Mouse (Mus musculus): ENCODE results near the gene Micu1. TPM values are rescaled to one million over a fixed set of nuclear protein-coding genes. Genes with fewer than 3 reads are reported as not detected.
A peak's percentile ranks its signal among the peaks of the same experiment; 100 is the strongest.
"Not testable (repeated sequence)": the region's sequence is repeated elsewhere in the genome, so short reads cannot be mapped to it uniquely, and the experiment has no call there.

Gene Micu1
- 78.4 and 79.3 TPM in 2 replicates for polyA plus RNA-seq (2015; fragmentation: Nextera tagmentation; extraction: Ambion mirVana)

DNA sequence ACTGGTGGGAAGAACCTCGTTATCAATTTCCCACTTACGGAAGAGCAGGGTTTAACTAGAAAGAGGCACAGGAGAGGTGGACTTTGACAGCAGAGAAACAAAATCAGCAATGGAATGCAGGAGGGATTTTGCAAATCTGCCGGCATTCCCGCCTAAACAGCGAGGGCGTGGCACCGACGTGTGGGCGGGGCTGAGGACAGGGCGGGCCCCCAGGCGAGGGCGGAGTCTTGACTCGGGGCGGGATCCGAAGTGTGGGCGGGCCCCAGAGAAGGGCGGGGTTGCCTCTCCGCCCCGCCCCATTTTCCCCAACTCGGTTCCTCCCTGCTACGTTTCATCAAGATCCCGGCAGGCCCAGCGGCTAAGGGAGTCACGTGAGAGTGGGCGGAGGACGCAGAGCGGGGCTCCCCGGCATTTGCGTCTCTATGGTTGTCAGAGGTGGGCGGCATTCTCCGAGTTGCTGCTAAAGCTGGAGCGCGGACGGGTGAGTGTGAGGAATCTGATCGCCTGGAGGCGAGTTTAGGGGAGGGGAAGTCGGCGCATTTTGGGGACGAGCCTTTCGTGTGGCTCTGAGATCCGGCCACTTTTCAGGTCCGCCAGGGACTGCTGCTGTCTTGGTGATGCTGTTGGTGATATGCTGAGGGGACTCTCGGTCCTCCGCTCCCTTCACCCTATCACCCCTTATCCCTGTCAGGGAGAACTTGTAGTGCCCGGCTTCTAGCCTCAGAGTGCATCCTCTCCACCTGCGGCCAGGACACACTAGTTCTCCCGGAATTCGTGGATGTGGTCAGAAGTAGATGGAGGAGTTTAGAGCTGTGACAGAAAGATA, at the start of gene Micu1:
TSS of gene Micu1 (plus strand) at position 271 of the 826 bp plus-strand sequence.
- peak; percentile 98 for ATAC-seq
- H3K4me2 ChIP-seq (ENCODE audit: low read length), result peak within 1 kb of the TSS; percentile 62
- peak within 1 kb of the TSS; percentile 56 for H3K4me3 ChIP-seq (ENCODE audit: low read depth, low read length)
- no peaks in the 10 kb centered on the region for H3K27me3 ChIP-seq (ENCODE audit: control insufficient read depth, insufficient read depth, low read depth, low read length)
- no peaks in the 10 kb centered on the region for H3K9me3 ChIP-seq (replicated peaks; ENCODE audit: control insufficient read depth, low read length, poor library complexity, severe bottlenecking)
- peaks cover 12% of the 10 kb centered on the region for H3K4me1 ChIP-seq (ENCODE audit: control insufficient read depth, insufficient read depth, low read length)
- H3K9ac ChIP-seq (ENCODE audit: low read depth, low read length), result peak within 1 kb of the TSS; percentile 72
- under 1% methylated on average over 44 of the region's 48 CpGs for WGBS
- H3K36me3 ChIP-seq (ENCODE audit: control insufficient read depth, insufficient read depth, low read length), result no peaks in the 10 kb centered on the region
- H3K27ac ChIP-seq (ENCODE audit: low read length), result peak within 1 kb of the TSS; percentile 53

DNA sequence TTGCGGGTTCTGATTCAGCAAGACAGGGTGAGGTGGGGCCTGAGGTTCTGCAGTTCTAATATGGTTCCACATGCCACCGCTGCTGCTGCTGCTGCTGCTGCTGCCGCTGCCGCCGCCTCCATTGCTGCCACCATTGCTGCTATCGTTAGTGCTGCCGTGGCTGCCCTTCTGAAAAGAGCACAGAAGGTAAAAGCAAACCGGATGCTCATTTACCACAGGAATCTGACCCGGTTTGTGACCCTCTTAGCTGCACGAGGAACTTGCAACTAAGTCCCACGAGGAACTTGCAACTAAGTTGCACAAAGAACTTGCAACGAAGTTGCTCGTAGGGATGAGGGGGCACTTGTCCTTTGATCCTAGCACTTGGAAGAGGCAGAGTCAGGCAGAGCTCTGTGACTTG, 45.5 kb upstream of the Micu1 start:
- Histone ChIP-seq H3K4me2 (ENCODE audit: low read length) (no peak overlapping the region), H3K9me3 (replicated peaks; ENCODE audit: control insufficient read depth, low read length, poor library complexity, severe bottlenecking) (no peaks in the 10 kb centered on the region), H3K4me1 (ENCODE audit: control insufficient read depth, insufficient read depth, low read length) (no peaks in the 10 kb centered on the region), H3K36me3 (ENCODE audit: control insufficient read depth, insufficient read depth, low read length) (no peaks in the 10 kb centered on the region), H3K27ac (ENCODE audit: low read length) (no peak overlapping the region), H3K27me3 (ENCODE audit: control insufficient read depth, insufficient read depth, low read depth, low read length) (no peaks in the 10 kb centered on the region), H3K4me3 (ENCODE audit: low read depth, low read length) (no peak overlapping the region), H3K9ac (ENCODE audit: low read depth, low read length) (no peak overlapping the region)
- no peak for ATAC-seq
- 84% methylated on average over 13 of the region's 13 CpGs for WGBS

DNA sequence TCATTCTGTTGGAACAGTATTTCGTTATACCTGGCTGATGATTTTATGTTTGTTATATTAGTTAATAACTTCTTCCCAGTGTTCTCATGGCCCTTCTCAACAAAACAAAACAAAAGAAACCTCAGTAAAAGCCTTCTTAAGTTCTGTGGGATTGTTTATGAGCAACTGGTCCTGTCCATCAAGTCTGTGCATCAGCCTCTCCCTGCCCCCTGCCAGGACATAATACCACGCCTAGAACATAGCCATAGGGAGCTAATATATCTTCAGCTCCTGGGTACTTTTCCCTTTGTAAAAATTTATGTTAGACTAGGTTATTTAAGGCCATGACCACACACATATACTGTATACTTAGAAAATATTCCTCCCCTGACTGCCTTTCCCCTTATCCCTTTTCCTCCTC, 37.5 kb upstream of the Micu1 start:
- no peak for ATAC-seq
- Histone ChIP-seq H3K4me3 (ENCODE audit: low read depth, low read length) (no peak overlapping the region), H3K4me2 (ENCODE audit: low read length) (no peak overlapping the region), H3K9me3 (replicated peaks; ENCODE audit: control insufficient read depth, low read length, poor library complexity, severe bottlenecking) (no peaks in the 10 kb centered on the region), H3K27me3 (ENCODE audit: control insufficient read depth, insufficient read depth, low read depth, low read length) (no peaks in the 10 kb centered on the region), H3K36me3 (ENCODE audit: control insufficient read depth, insufficient read depth, low read length) (no peaks in the 10 kb centered on the region), H3K27ac (ENCODE audit: low read length) (no peak overlapping the region), H3K9ac (ENCODE audit: low read depth, low read length) (no peak overlapping the region), H3K4me1 (ENCODE audit: control insufficient read depth, insufficient read depth, low read length) (no peaks in the 10 kb centered on the region)
- 77% methylated on average over 2 of the region's 2 CpGs for WGBS

DNA sequence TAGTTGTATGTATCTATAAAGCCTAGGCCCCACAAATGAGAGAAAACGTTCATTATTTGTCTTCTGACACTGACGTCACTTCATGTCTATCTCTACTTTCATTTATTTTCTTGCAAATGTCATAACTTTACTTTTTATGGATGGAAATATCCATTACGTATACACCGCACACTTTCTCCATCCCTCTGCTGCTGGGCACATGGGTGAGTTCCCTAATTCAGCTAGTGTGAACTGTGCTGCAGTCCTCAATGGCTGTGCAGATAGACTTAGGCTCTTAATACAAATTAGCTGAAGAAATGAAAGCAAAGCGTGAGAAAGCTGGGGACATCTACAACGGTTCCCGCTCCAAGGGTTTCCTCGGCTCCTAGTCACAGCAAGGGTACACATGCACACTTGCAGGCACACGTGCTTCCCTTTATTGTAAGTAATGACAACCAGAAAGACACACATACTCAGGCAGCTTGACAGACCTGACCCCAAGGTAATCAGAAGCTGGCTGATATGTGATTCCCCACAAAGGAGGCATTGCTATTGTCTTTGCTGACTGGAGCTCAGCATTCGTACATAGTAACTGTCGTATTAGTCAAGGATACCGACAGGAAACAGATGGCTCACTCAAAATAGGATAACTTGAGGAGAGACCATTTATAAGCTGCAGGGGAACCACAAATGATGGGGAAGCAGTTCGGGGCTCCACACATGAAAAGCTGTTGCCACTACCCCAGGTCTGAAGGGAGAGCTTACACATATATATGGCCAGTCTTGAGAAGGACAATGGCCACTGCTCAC, 36.6 kb upstream of the Micu1 start:
- Histone ChIP-seq H3K4me3 (ENCODE audit: low read depth, low read length) (no peak overlapping the region), H3K27me3 (ENCODE audit: control insufficient read depth, insufficient read depth, low read depth, low read length) (no peaks in the 10 kb centered on the region), H3K27ac (ENCODE audit: low read length) (no peak overlapping the region), H3K36me3 (ENCODE audit: control insufficient read depth, insufficient read depth, low read length) (no peaks in the 10 kb centered on the region), H3K9me3 (replicated peaks; ENCODE audit: control insufficient read depth, low read length, poor library complexity, severe bottlenecking) (no peaks in the 10 kb centered on the region), H3K9ac (ENCODE audit: low read depth, low read length) (no peak overlapping the region), H3K4me2 (ENCODE audit: low read length) (no peak overlapping the region), H3K4me1 (ENCODE audit: control insufficient read depth, insufficient read depth, low read length) (no peaks in the 10 kb centered on the region)
- no peak for ATAC-seq
- 76% methylated on average over 13 of the region's 13 CpGs for WGBS

DNA sequence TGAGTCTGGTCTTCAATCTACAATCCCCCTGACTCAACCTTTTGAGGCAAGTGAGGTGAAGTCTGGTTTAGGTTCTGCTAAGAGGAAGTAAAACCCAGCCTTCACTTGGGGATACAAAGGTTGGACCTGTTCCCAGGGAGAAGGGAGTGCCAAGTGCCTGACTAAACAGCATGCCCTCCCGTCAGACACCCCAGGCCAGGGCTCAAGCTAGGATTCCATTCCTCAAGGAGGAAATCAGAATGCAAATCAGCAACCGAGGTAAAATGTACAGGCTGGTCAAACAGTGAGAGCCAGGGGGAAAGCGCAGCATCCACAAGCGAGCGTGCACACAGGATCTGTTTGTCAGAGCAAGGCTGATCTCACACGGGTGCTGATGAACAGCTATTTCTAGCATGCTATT, 34.9 kb upstream of the Micu1 start:
- Histone ChIP-seq H3K27me3 (ENCODE audit: control insufficient read depth, insufficient read depth, low read depth, low read length) (no peaks in the 10 kb centered on the region), H3K9ac (ENCODE audit: low read depth, low read length) (no peak overlapping the region), H3K27ac (ENCODE audit: low read length) (no peak overlapping the region), H3K36me3 (ENCODE audit: control insufficient read depth, insufficient read depth, low read length) (no peaks in the 10 kb centered on the region), H3K9me3 (replicated peaks; ENCODE audit: control insufficient read depth, low read length, poor library complexity, severe bottlenecking) (no peaks in the 10 kb centered on the region), H3K4me1 (ENCODE audit: control insufficient read depth, insufficient read depth, low read length) (no peaks in the 10 kb centered on the region), H3K4me2 (ENCODE audit: low read length) (no peak overlapping the region), H3K4me3 (ENCODE audit: low read depth, low read length) (no peak overlapping the region)
- ATAC-seq, result no peak
- WGBS, result 55% methylated on average over 6 of the region's 6 CpGs

DNA sequence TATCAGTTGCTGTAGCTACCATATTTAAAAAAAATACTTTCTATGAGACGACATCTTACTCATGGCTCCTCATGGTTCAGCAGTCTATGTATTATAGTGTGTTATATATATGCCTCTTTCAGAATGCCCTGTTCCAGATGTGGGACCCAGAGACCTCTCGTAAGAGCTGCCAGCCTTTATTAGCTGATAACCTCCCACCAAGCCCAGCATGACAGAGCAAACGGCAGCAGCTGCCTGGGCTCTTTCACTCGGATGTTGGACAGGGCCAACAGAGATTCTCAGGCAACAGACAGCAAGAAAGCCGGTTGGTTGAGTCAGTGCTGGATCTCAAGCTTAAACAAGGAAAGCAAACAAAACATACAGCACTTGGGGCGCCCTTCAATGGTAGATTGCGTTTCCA, 33.8 kb upstream of the Micu1 start:
- no peaks in the 10 kb centered on the region for H3K4me1 ChIP-seq (ENCODE audit: control insufficient read depth, insufficient read depth, low read length)
- H3K4me3 ChIP-seq (ENCODE audit: low read depth, low read length), result no peak overlapping the region
- no peaks in the 10 kb centered on the region for H3K9me3 ChIP-seq (replicated peaks; ENCODE audit: control insufficient read depth, low read length, poor library complexity, severe bottlenecking)
- 83% methylated on average over 7 of the region's 7 CpGs for WGBS
- no peak for ATAC-seq
- H3K27ac ChIP-seq (ENCODE audit: low read length), result no peak overlapping the region
- H3K36me3 ChIP-seq (ENCODE audit: control insufficient read depth, insufficient read depth, low read length), result no peaks in the 10 kb centered on the region
- H3K27me3 ChIP-seq (ENCODE audit: control insufficient read depth, insufficient read depth, low read depth, low read length), result no peaks in the 10 kb centered on the region
- no peak overlapping the region for H3K9ac ChIP-seq (ENCODE audit: low read depth, low read length)
- no peak overlapping the region for H3K4me2 ChIP-seq (ENCODE audit: low read length)

DNA sequence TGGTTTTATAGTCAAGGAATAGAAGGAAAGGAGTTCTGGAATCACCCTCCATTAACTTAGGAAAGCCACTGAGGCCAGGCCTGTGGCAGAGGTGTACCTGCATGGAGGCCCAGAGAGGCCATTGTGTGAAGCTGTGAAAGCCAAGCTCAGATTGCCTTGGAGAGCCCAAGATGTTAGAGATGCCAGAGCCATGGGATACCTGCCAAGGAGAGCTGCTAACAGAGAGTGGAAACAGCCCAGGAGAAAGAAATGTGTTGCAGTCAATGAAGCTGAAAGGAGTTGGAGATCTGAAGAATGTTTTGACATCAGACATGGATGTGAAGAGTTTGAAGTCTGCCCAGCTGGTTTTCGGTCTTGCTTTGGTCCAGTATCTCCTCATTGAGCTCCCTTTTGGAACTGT, 24.4 kb upstream of the Micu1 start:
- 96% methylated on average over 1 of the region's 1 CpGs for WGBS
- Histone ChIP-seq H3K36me3 (ENCODE audit: control insufficient read depth, insufficient read depth, low read length) (no peaks in the 10 kb centered on the region), H3K27me3 (ENCODE audit: control insufficient read depth, insufficient read depth, low read depth, low read length) (no peaks in the 10 kb centered on the region), H3K9me3 (replicated peaks; ENCODE audit: control insufficient read depth, low read length, poor library complexity, severe bottlenecking) (no peaks in the 10 kb centered on the region), H3K9ac (ENCODE audit: low read depth, low read length) (no peak overlapping the region), H3K4me2 (ENCODE audit: low read length) (no peak overlapping the region), H3K4me1 (ENCODE audit: control insufficient read depth, insufficient read depth, low read length) (no peaks in the 10 kb centered on the region), H3K4me3 (ENCODE audit: low read depth, low read length) (no peak overlapping the region), H3K27ac (ENCODE audit: low read length) (no peak overlapping the region)
- ATAC-seq, result no peak

DNA sequence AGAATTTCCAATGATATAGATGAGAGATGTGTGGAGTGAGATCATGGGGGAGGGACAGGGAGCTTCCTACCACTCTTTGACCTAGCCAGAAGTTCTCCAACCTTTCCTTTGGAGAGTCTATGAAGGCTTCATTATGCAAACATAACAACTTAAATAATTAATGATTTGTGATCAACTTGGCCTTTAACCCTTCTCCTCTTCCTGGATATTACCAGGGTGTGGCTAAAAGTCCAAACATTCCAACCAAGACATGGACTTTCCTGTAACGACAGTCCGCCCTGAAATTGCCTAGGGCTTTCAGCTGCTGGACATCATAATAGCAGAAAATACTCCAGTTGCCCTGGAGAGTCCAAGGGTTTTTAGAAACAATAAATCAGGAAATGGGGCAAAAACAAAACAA, 23.1 kb upstream of the Micu1 start:
- Histone ChIP-seq H3K4me3 (ENCODE audit: low read depth, low read length) (no peak overlapping the region), H3K36me3 (ENCODE audit: control insufficient read depth, insufficient read depth, low read length) (no peaks in the 10 kb centered on the region), H3K9ac (ENCODE audit: low read depth, low read length) (no peak overlapping the region), H3K9me3 (replicated peaks; ENCODE audit: control insufficient read depth, low read length, poor library complexity, severe bottlenecking) (no peaks in the 10 kb centered on the region), H3K27ac (ENCODE audit: low read length) (no peak overlapping the region), H3K4me1 (ENCODE audit: control insufficient read depth, insufficient read depth, low read length) (no peaks in the 10 kb centered on the region), H3K4me2 (ENCODE audit: low read length) (no peak overlapping the region), H3K27me3 (ENCODE audit: control insufficient read depth, insufficient read depth, low read depth, low read length) (no peaks in the 10 kb centered on the region)
- 84% methylated on average over 2 of the region's 2 CpGs for whole genome bisulfite sequencing
- ATAC-seq, result no peak

DNA sequence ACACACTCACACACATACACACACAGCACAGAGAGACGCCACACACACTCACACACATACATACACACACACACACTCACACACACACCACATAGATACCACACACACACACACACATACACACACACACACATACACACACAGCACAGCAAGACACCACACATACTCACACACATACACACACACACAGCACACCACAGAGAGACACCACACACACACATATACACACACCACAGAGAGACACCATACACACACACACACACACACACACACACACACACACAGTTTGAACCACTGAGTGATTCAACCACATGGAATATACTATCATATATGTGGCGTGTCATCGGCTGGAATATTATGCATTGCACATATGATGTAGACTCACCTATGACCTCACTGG, 16.7 kb upstream of the Micu1 start:
- H3K4me1 ChIP-seq (ENCODE audit: control insufficient read depth, insufficient read depth, low read length); H3K9ac ChIP-seq (ENCODE audit: low read depth, low read length); H3K27me3 ChIP-seq (ENCODE audit: control insufficient read depth, insufficient read depth, low read depth, low read length); H3K4me2 ChIP-seq (ENCODE audit: low read length); H3K27ac ChIP-seq (ENCODE audit: low read length); H3K9me3 ChIP-seq (replicated peaks; ENCODE audit: control insufficient read depth, low read length, poor library complexity, severe bottlenecking); ATAC-seq; H3K4me3 ChIP-seq (ENCODE audit: low read depth, low read length); H3K36me3 ChIP-seq (ENCODE audit: control insufficient read depth, insufficient read depth, low read length): not testable (repeated sequence)
- WGBS, result 99% methylated on average over 3 of the region's 3 CpGs
